Mouse (Mus musculus) splenic B cell, adult 2 months (primary cell): ENCODE measurements around the gene Lipe.
"Not testable (repeated sequence)": the region's sequence is repeated elsewhere in the genome, so short reads cannot be mapped to it uniquely, and the experiment has no call there.

Source experiments
- DNase-seq: peaks from one replicate; pipeline ENCODE4 v3.0.0-alpha.2; 2011; ENCODE audit warnings: low read depth, low spot score
- H3K27me3 ChIP-seq: 2 replicates; pipeline ENCODE4 v1.6.1; 2012; ENCODE audit warnings: mild to moderate bottlenecking, low read length, moderate library complexity, mixed read lengths; ENCODE audit not compliant: control insufficient read depth, poor library complexity, insufficient read depth, severe bottlenecking
- H3K36me3 ChIP-seq: 2 replicates; pipeline ENCODE4 v1.6.1; 2012; ENCODE audit warnings: mild to moderate bottlenecking, low read length, moderate library complexity, mixed read lengths; ENCODE audit not compliant: control insufficient read depth, poor library complexity, insufficient read depth, severe bottlenecking

Gene Lipe

DNA sequence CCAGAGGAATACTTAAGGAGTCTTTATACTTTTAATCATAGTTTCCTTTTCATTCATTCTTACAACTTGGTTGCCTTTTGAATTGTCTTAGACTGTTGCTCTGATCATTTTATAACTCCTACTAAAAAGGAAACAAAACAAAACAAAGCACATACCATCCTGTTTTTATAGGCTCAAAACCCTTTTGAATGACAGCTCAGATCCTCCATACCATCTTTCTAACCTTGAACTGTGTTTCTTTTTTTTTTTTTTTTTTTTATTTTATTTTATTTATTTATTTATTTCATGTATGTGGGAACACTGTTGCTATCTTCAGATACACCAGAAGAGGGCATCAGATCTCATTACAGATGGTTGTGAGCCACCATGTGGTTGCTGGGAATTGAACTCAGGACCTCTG lies 518 bp upstream of the Lipe start:
- not testable (repeated sequence) for H3K27me3 ChIP-seq, H3K36me3 ChIP-seq, DNase-seq

DNA sequence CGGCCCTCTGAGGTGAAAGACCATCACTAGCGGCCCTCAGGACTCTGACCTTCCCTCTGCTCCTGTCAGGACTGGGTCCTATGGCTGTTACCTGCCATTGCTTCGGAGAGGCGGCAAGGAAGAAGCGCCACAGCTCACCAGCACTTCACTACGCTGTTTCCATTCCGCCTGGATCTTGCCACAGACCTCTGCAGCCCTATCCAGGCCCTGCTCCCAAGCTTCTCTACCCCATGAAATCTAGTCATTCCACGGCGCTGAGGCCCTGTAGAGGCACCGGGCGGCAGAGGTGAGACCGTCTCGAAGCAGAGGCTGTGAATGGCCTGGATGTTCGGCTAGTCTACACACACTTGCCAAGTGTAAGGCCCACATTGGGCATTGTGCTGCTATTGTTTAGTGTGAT lies 1.9 kb downstream of the Lipe start:
- Histone ChIP-seq H3K27me3 (no peaks in the 10 kb centered on the region), H3K36me3 (no peaks in the 10 kb centered on the region)
- no peak for DNase-seq

DNA sequence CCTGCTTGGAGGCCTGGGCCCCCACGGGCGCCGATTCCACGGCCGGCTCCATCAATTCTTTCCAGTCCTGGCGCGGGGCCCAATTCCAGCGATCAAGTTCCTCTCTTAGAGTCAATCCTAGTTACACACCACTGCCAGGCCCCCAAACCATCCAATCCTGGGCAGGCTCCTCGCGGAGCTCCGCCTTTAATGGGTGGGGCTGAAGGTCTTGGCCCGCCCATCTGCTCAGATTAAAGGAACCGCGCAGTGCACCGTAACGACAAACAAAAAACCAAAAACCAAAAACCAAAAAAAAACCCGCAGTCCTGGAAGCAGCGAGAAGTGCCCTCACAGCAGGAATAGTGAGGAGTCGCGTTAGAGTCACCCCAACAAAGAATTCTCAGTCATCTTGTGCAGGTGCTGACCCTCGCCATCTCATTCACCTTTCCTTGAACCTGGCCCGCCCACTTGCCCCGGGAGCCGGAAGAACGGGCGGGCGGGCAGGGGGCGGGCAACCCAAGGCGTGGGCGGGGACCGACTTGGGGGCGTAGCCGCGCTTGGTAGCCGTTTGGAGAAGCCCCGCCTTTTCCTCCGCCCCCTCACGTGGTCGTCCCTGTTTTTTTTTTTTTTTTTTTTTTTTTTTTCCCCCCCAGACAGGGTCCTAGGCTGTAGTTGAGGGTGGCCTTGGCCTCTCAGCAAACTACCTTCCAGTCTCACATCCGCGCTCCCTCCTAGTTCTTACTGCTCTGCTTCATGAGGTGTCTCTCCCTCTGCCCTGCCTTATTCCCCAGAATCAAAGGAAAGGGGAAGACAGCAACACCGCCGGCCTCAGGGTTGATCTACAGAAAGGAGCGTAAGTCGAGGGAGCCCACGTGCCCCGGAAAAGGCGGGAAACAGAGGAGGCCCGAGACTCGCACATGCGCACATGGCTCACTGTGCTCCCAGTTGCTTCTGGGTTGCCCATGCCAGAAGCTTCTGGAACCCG lies 2.7 kb downstream of the Lipe start:
- H3K36me3 ChIP-seq = no peaks in the 10 kb centered on the region
- peak; percentile 94 for DNase-seq
- H3K27me3 ChIP-seq = no peaks in the 10 kb centered on the region

DNA sequence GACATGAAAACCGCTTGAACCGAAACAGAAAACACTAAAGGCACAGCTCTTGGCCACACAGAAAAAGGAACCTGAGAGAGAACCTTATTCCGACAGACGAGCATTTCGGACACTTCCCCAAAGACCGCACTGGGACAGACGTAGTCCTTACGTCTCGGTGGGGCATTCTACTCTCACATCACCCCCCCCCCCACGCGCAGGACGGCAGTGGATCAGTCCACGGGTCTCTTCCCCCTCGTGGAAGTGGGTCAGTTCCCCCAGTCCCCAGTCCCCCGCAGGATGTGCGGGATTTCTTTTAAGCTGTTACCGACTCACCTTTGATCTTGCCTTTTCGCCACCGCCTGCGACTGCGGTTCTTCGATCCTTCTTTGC lies 3.3 kb downstream of the Lipe start:
- Histone ChIP-seq H3K27me3 (no peaks in the 10 kb centered on the region), H3K36me3 (no peaks in the 10 kb centered on the region)
- DNase-seq = peak; percentile 75

DNA sequence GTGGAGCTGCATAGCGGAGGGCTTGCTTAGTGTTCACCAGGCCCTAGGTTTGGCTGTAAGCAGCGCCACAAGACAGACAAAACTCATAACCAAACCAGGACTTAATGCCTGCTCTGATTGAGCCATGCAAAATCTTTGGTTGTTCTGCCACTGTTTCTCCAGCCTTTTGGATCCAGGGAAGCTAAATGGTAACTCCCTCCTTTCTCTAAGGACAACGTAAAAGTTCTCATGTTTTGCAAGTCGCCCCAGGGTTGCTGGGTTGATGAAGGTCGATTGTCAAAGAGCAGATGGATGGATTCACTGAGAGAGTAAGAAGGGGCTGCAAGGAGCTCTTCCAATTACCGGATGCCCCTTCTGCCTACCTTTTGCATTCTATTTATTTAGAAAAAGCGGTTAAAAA lies 3.8 kb downstream of the Lipe start:
- no peak for DNase-seq
- H3K36me3 ChIP-seq = no peaks in the 10 kb centered on the region
- no peaks in the 10 kb centered on the region for H3K27me3 ChIP-seq

DNA sequence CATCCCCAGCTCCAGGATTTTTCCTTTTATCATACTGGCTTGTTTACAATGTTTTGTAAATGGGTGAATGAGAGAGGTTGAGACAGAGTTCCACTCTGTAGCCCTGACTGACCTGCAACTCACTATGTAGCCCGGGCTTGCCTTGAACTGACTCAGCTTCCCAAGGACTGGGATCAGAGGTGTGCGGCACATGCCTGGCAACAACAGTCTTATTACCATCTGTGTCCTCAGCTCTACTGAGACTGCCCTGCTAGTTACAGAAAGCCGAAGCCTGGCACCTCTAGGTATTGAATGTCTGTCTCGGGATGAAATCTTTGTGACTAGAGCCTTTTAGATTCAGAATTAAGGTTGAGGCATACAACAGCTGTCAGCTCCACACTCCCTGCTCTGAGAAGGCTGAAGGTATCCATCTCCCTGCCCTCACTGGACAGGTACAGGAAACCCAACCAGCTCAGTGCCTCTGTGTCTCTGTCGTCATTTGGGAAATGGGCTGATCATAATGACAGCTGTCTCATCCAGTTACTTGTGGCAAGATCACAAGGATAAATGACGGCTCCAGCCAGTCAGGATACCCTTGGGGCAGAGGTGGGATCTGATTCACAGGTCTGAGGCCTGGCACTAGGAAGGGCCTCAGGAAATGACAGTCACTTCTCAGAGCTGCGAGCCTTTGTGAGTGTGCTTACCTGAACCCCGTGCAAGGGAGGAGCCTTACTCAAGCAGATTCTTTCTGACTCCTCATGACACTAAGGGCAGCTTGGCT lies 4.9 kb downstream of the Lipe start:
- Histone ChIP-seq H3K36me3 (no peaks in the 10 kb centered on the region; the same call in 1 of the 2 replicates), H3K27me3 (no peaks in the 10 kb centered on the region)
- no peak for DNase-seq

DNA sequence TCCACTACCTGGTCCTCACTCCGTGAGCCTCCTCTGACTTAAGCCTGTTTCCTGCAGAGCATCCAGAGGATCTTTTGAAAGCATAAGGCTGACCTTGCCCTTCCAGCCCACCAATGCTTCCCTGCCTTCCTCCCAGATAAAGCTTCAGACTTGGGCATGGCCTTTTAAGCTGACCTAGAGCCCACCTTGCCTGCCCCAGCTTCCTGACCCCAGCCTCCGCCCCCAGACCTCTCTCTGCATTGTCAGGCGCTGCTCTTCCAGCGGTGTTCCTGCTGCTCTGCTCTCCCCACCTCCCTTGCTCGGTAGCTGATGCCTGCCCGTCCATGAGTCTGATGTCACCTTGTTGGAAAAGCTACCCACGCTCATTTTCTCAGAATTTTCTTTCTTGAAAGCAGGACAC lies 5.7 kb downstream of the Lipe start:
- no peak for DNase-seq
- Histone ChIP-seq H3K36me3 (no peaks in the 10 kb centered on the region; the same call in 1 of the 2 replicates), H3K27me3 (no peaks in the 10 kb centered on the region)

DNA sequence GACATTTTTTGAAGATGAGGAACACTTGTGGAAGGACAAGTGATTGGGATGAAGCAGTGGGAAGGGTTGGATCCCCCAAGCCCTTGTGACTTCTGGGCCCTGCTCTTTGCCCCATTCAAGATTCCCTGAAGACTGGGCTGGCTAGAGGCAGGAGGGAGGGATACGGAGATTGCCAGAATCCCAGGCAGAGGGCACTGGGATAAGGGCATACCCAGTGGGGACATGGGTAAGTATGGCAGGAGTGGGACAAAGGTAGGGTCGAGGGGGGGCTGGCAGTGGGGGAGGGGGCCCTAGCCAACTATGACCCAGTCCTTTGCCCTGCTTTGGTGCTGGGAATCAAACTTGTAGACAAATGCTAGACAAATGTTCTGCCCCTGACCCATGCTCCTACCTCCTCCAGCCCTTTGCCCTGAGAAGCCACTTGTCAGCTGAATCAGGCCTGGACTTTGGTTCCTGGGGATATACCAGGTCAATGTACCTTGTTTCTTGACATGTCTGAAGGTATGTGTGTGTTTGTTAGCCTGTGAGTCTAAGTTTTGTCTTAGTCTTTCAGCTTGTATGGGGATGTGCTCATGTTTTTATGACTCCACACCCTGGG lies 6.6 kb downstream of the Lipe start:
- no peak for DNase-seq
- no peaks in the 10 kb centered on the region for H3K27me3 ChIP-seq
- H3K36me3 ChIP-seq = peaks cover 5% of the 10 kb centered on the region; the same call in 1 of the 2 replicates

DNA sequence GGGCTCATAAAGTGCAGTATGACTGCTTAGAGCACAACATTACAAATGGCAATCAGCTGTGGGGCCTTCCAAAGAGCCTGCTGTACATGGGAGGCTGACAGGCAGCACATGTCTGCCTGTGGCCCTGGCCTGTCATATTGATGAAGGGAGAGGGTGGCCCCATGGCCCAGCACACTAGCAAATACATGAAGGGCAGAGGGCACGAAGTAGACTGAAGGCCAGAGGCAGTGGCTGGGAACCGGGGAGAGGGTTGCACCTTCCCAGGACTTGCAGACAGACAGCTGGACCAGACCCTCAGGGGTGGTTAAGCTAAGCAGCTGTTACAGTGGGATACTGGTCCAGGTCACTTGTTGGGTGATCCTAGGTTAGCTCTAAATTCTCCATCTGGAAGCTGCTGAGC lies 7.5 kb downstream of the Lipe start:
- no peak for DNase-seq
- H3K27me3 ChIP-seq = no peaks in the 10 kb centered on the region
- H3K36me3 ChIP-seq = peaks cover 6% of the 10 kb centered on the region; the same call in 1 of the 2 replicates

DNA sequence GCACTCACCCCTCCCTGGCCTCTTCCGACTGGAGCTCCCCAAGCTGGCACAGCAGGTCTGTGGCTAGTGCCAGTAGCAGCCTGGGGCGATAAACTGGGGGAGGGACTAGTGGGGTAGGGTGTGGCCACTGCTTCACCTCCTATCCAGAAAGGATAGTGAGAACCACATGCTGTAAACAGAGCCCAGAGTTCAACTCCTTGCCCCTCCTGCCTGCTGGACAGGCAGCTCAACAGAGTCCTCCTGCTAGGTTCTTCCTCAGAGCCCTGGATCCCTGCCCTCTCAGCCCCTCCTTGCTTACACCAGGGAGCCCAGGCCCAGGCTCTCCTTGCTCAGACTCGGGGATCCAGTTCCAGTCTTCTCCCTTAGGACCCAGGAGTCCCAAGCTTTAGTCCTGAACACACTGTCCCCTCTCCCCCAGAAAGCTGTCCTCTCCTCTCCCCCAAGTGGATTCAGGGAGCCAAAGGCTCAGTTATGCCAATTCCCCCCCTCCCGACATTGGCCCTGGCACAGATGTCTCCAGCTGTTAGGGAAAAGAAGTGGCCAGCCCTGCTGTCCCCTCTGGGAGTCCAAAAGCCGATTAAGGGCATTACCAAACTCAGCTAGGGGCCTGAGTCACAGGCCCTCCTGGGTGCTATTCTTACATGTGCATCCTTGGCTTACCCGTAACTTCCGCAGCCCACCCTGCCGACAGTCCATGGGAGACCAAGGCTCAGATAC lies 8.3 kb downstream of the Lipe start:
- H3K27me3 ChIP-seq = no peaks in the 10 kb centered on the region
- H3K36me3 ChIP-seq = peaks cover 6% of the 10 kb centered on the region; the same call in 1 of the 2 replicates
- no peak for DNase-seq

DNA sequence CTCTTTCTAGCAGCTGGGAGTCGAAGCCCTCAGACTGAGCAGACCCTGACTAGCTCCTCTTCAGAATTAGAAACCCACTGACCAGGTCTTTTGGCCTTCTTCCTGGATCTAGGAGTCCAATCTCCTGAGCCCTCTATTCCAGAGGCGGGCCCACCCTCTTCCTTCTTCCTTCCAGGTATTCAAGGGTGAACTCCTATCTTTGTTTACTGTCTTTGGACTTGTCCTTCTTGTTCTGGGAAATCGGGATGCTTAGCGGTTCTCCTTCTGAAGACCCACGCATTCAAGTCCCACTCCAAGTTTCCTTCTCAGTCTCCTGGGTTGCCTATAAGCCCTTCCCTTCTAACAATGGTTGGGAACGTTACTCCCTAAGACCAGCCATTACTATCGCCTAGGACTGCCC lies 9.6 kb downstream of the Lipe start:
- Histone ChIP-seq H3K36me3 (peaks cover 8% of the 10 kb centered on the region), H3K27me3 (no peaks in the 10 kb centered on the region)
- DNase-seq = no peak

DNA sequence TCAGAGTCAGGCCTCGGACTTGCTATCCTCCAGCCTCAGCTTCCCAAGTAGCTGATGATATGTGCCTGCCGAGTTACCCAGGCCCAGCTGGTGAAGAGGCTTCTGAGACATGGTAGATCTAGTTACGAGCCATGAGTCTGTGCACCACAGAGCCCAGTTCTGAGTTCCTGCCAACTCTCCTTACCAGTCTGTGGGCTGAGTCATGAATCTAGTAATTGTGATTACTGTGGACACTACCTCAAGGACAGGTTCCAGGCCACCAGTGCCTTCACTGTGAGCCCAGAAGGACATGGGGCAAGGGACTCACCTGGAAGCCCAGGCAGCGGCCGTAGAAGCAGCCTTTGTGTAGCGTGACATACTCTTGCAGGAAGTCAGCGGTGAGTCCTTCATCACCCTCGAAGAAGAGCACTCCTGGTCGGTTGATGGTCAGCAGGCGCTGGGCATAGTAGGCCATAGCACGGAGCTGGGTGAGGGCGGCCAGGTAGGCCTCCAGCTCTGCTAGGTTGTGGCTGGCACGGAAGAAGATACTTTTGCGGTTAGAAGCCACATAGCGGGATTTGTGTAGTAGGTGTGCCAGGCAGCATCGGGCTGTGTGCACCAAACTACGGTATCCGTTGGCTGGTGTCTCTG lies 10.6 kb downstream of the Lipe start:
- H3K27me3 ChIP-seq = no peaks in the 10 kb centered on the region
- H3K36me3 ChIP-seq = peaks cover 9% of the 10 kb centered on the region
- no peak for DNase-seq

DNA sequence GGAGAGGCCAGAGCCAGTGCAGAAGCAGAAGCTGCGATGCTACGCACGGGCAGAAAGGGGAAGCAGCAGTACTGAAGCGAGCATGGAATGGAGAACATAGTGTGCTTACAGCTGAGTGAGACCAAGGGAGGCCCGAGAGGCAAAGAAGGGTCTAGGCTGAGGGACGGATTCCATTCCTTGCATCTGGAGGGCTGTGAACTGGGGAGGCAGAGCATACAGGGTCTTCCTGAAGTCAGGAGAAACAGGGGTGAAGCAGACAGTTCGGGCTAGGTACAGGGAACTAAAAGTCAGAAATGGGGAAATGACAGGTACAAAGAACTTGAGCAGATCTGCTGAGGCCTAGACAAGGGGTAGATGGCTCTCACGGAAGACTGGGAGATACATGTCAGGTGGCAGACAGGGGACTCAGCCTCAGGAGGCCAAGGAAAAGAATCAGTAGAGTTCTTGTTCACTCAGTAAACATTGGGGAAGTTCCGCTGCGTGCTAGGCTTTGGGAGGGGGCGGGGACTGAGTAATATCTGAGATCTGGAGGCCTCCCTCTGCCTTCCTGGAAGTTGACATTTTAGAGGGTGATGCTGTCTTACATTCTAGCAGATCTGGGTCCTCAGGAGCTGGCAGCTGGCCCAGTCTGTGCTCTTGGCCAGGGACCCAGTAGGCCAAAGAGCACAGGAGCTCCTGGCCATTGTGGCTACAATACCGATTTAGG lies 12.5 kb downstream of the Lipe start:
- H3K27me3 ChIP-seq = no peaks in the 10 kb centered on the region
- DNase-seq = peak; percentile 73

DNA sequence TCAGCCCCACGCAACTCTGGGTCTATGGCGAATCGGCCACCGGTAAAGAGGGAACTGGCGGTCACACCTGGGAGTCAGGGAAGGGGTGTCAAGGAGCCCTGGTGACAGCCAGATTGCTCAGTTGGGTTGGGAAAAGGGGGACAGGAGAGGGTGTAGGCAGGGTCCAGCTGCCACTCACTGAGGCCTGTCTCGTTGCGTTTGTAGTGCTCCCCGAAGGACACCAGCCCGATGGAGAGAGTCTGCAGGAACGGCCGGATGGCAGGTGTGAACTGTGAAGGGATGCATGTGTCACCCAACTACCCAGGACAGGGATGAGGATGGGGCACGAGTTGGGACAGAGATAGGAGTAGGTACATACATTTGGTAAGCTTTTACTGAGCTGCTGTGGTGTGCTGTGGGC lies 13.3 kb downstream of the Lipe start:
- no peak for DNase-seq
- H3K27me3 ChIP-seq = no peaks in the 10 kb centered on the region
- H3K36me3 ChIP-seq = peaks cover 9% of the 10 kb centered on the region

More for the DNA sequence above, 12.5 kb downstream of the Lipe start:
- peaks cover 9% of the 10 kb centered on the region for H3K36me3 ChIP-seq
